9 mouse cellular contexts compared by ENCODE assay signal in genomic region chr1:73998131-73998865, GRCm38 (mm10).
A peak's percentile ranks its signal among the peaks of the same experiment; 100 is the strongest.
DNase-seq lines count a peak whose midpoint lies in the region; ATAC-seq and TF ChIP-seq lines count a peak whose summit lies in the region.
"Had no signal": no experiment of that assay in that cellular context is flagged by ENCODE, and none has a peak within 500 bp of the region (broad histone marks: within the 10 kb centered on the region; RNA-seq: fewer than 3 reads in every experiment).

No protein-coding gene starts in this region.

- no peaks in the 10 kb centered on the region for H3K27me3 ChIP-seq in small intestine, adult 2 months (ENCODE audit: control insufficient read depth, insufficient read depth, low read length)
- H3K27me3 ChIP-seq: midbrain, embryonic 12.5 days had no signal

- ATAC-seq in CD4-positive, CD25-positive, alpha-beta regulatory T cell, adult 4 months: no peak

- DNase-seq in urinary bladder, adult 18-20 months (ENCODE audit: low spot score in 2 of 2): peak; percentile 48 to 69
- DNase-seq in urinary bladder, postnatal 10 days (ENCODE audit: low spot score): no peak
- DNase-seq in heart, adult 8-10 months (ENCODE audit: low spot score): peak; percentile 80
- peak; percentile 53 to 73 for DNase-seq in kidney, postnatal 25 days
- DNase-seq in frontal cortex, postnatal 14 days (ENCODE audit: low spot score in 2 of 2): no peak
- no peak for DNase-seq in spleen, postnatal 14 days (ENCODE audit: low spot score in 2 of 2)

- 53% methylated on average over 9 of the region's 9 CpGs for WGBS in small intestine, adult 2 months

- peaks cover 12% of the 10 kb centered on the region; the same call in 1 of the 2 replicates for H3K4me1 ChIP-seq in small intestine, adult 2 months (ENCODE audit: control insufficient read depth, insufficient read depth, insufficient read length, low read length)

- H3K27ac ChIP-seq in small intestine, adult 2 months (ENCODE audit: insufficient read depth, low read depth, low read length): peak overlapping the region; percentile 54
- H3K27ac ChIP-seq: midbrain, embryonic 12.5 days had no signal

- no peaks in the 10 kb centered on the region for H3K36me3 ChIP-seq in small intestine, adult 2 months (ENCODE audit: control insufficient read depth, insufficient read depth, low read length)
- H3K36me3 ChIP-seq: midbrain, embryonic 12.5 days had no signal

- no peak overlapping the region for H3K4me3 ChIP-seq in small intestine, adult 2 months (ENCODE audit: low read depth, low read length)
- H3K4me3 ChIP-seq: midbrain, embryonic 12.5 days had no signal

- no peak for TF ChIP-seq POLR2A in small intestine, adult 2 months (IDR thresholded peaks at IDR 0.05; ENCODE audit: low read depth, low read length)

- TF ChIP-seq CTCF in small intestine, adult 2 months (IDR thresholded peaks at IDR 0.05; ENCODE audit: extremely low read depth, insufficient read length, insufficient replicate concordance, low read depth, low read length): no peak

Comparison
In these comparisons a context has a peak if more than half of its experiments do, and no peak if none do; other contexts are left out.
1. DNase-seq: peak in urinary bladder, adult 18-20 months (2 of 2), heart, adult 8-10 months (single experiment) and kidney, postnatal 25 days (2 of 2); none in urinary bladder, postnatal 10 days (single experiment), frontal cortex, postnatal 14 days (0 of 2) and spleen, postnatal 14 days (0 of 2).